Comparison of ENCODE assay signal across 17 mouse cellular contexts in the genomic region with DNA sequence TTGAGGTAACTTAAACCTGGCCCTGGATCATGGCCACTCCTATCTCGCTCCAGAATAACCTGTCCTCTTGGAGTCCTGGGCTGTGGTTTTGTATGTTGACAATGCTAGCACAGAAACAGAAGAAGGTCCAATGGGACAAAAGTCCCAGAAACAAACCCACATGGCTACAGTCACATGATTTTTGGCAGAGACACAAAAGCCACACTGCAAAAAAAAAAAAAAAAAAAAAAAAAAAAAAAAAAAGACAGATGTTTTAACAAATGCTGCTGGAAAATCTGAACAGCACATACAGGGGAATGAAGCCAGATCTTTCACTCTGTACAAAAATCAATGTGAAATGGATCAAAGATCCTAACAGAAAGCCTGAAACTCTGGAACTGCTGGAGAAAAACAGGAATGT.
"Had no signal": no experiment of that assay in that cellular context is flagged by ENCODE, and none has a peak within 500 bp of the region (broad histone marks: within the 10 kb centered on the region; RNA-seq: fewer than 3 reads in every experiment).

No protein-coding gene starts in this region.

- H3K9me3 ChIP-seq: midbrain, embryonic 10.5 days; midbrain, embryonic 12.5 days; neural tube, embryonic 13.5 days; neural tube, embryonic 15.5 days had no signal

- ATAC-seq: midbrain, embryonic 16.5 days had no signal

- H3K27ac ChIP-seq: midbrain, embryonic 10.5 days; midbrain, embryonic 12.5 days; neural tube, embryonic 13.5 days; neural tube, embryonic 15.5 days had no signal

- H3K36me3 ChIP-seq: midbrain, embryonic 12.5 days; neural tube, embryonic 13.5 days; neural tube, embryonic 15.5 days had no signal

- H3K4me1 ChIP-seq: midbrain, embryonic 12.5 days; neural tube, embryonic 13.5 days; neural tube, embryonic 15.5 days had no signal

- H3K4me2 ChIP-seq: lung, embryonic 14.5 days; midbrain, embryonic 12.5 days; neural tube, embryonic 13.5 days; neural tube, embryonic 15.5 days had no signal

- H3K4me3 ChIP-seq: midbrain, embryonic 10.5 days; midbrain, embryonic 12.5 days; myocyte; neural tube, embryonic 13.5 days; neural tube, embryonic 15.5 days had no signal

- H3K9ac ChIP-seq: lung, embryonic 14.5 days; midbrain, embryonic 12.5 days; neural tube, embryonic 13.5 days; neural tube, embryonic 15.5 days had no signal

- DNase-seq: lung, embryonic 14.5 days; lung, postnatal 10 days; lung, postnatal 4 days; retina, postnatal 1 day; right cerebral cortex, adult 18-20 months; right cerebral cortex, postnatal 25 days; right cerebral cortex, postnatal 4 days; spleen, adult 18-20 months; thymus, adult 18-20 months; thymus, postnatal 14 days; thymus, postnatal 4 days had no signal

- H3K27me3 ChIP-seq: midbrain, embryonic 12.5 days; neural tube, embryonic 13.5 days; neural tube, embryonic 15.5 days had no signal
